Mouse (Mus musculus) heart, embryonic 16.5 days (tissue): ENCODE results near the gene Fam160a1. TPM values are rescaled to one million over a fixed set of nuclear protein-coding genes. Genes with fewer than 3 reads are reported as not detected.
A peak's percentile ranks its signal among the peaks of the same experiment; 100 is the strongest.

Experiments
- ATAC-seq: fragments of 200-750 bp; cut with Nextera tagmentation; replicated peaks from 2 replicates; pipeline ENCODE4 v1.8.0; 2017; ENCODE audit warnings: moderate number of reproducible peaks; ENCODE audit not compliant: insufficient read depth, low FRiP score; ENCODE audit errors: extremely low read depth
- H3K27ac ChIP-seq: fragments of 300-500 bp; sonication (generic); 2 replicates; pipeline ENCODE4 v1.5.1; 2014; ENCODE audit warnings: mild to moderate bottlenecking, low read length, control low read depth, moderate library complexity
- H3K27me3 ChIP-seq: fragments of 300-500 bp; sonication (generic); 2 replicates; pipeline ENCODE4 v1.6.1; 2014; ENCODE audit warnings: low read length, mixed read lengths; ENCODE audit not compliant: control insufficient read depth, insufficient read depth
- H3K36me3 ChIP-seq: fragments of 300-500 bp; sonication (generic); 2 replicates; pipeline ENCODE4 v1.6.1; 2014; ENCODE audit not compliant: control insufficient read depth, insufficient read depth
- H3K4me1 ChIP-seq: fragments of 300-500 bp; sonication (generic); 2 replicates; pipeline ENCODE4 v1.6.1; 2014; ENCODE audit warnings: low read length, mixed read lengths; ENCODE audit not compliant: control insufficient read depth, insufficient read depth
- H3K4me2 ChIP-seq: fragments of 300-500 bp; sonication (generic); 2 replicates; pipeline ENCODE4 v1.6.1; 2014; ENCODE audit warnings: low read depth, mild to moderate bottlenecking, control low read depth, low read length
- H3K4me3 ChIP-seq: fragments of 300-500 bp; sonication (generic); 2 replicates; pipeline ENCODE4 v1.5.1; 2014; ENCODE audit warnings: mild to moderate bottlenecking, control low read depth, low read length
- H3K9ac ChIP-seq: fragments of 300-500 bp; sonication (generic); 2 replicates; pipeline ENCODE4 v1.6.1; 2014; ENCODE audit warnings: low read length, control low read depth
- H3K9me3 ChIP-seq: fragments of 300-500 bp; sonication (generic); replicated peaks from 2 replicates; pipeline ENCODE4 v1.6.1; 2016; ENCODE audit warnings: low read length; ENCODE audit not compliant: control insufficient read depth
- WGBS: fragments of 180-500 bp; shearing (Covaris S2); extraction: QIAGEN DNeasy Blood & Tissue Kit; methylation state at CpG from one replicate; pipeline ENCODE4 v1.1.7; 2014; 5-methylcytosine and 5-hydroxymethylcytosine counted together
- polyA plus RNA-seq: library from polyadenylated mRNA; unstranded; fragments of >200 nt; fragmentation: Nextera tagmentation; extraction: Ambion mirVana; gene quantifications from 2 replicates; pipeline ENCODE4 v1.2.1, GENCODE M21; 2015

Gene Fam160a1
- polyA plus RNA-seq, 1 experiment from 2014 or later = 10.2 TPM

- H3K36me3 ChIP-seq = no peaks in the 10 kb centered on the region
- no peak overlapping the region for H3K4me2 ChIP-seq
- 85% methylated on average over 10 of the region's 10 CpGs for WGBS
- no peak overlapping the region for H3K9ac ChIP-seq
- no peak for ATAC-seq
- no peaks in the 10 kb centered on the region for H3K27me3 ChIP-seq
- H3K4me1 ChIP-seq = peaks cover 1% of the 10 kb centered on the region
- no peak overlapping the region for H3K27ac ChIP-seq
- H3K9me3 ChIP-seq = 0 out of 2 replicates have a peak, but pooled peaks cover 3% of the 10 kb centered on the region
- H3K4me3 ChIP-seq = no peak overlapping the region
Measured at GRCm38 (mm10) chr3:85832490-85833155, 15.5 kb upstream of the Fam160a1 start.

GRCm38 (mm10) chr3:85831785-85832184 is 14.7 kb upstream of the Fam160a1 start:
- no peak overlapping the region for H3K9ac ChIP-seq
- 84% methylated on average over 1 of the region's 1 CpGs for WGBS
- no peaks in the 10 kb centered on the region for H3K36me3 ChIP-seq
- H3K9me3 ChIP-seq = 0 out of 2 replicates have a peak, but pooled peaks cover 3% of the 10 kb centered on the region
- H3K4me2 ChIP-seq = no peak overlapping the region
- no peak overlapping the region for H3K27ac ChIP-seq
- no peak overlapping the region for H3K4me3 ChIP-seq
- no peak for ATAC-seq
- H3K27me3 ChIP-seq = no peaks in the 10 kb centered on the region
- H3K4me1 ChIP-seq = peaks cover 3% of the 10 kb centered on the region

- Histone ChIP-seq H3K9me3 (0 out of 2 replicates have a peak, but pooled peaks cover 3% of the 10 kb centered on the region), H3K4me3 (no peak overlapping the region), H3K4me1 (peaks cover 3% of the 10 kb centered on the region), H3K9ac (no peak overlapping the region), H3K27ac (no peak overlapping the region), H3K27me3 (no peaks in the 10 kb centered on the region), H3K4me2 (no peak overlapping the region), H3K36me3 (no peaks in the 10 kb centered on the region)
- no peak for ATAC-seq
- WGBS = 50% methylated on average over 4 of the region's 4 CpGs
Measured at GRCm38 (mm10) chr3:85829047-85829446, 12.0 kb upstream of the Fam160a1 start.

- WGBS = 73% methylated on average over 6 of the region's 6 CpGs
- Histone ChIP-seq H3K9me3 (0 out of 2 replicates have a peak, but pooled peaks cover 3% of the 10 kb centered on the region), H3K4me2 (no peak overlapping the region), H3K27ac (no peak overlapping the region), H3K9ac (no peak overlapping the region), H3K4me1 (peaks cover 3% of the 10 kb centered on the region), H3K36me3 (no peaks in the 10 kb centered on the region), H3K27me3 (no peaks in the 10 kb centered on the region), H3K4me3 (no peak overlapping the region)
- ATAC-seq = no peak
Measured at GRCm38 (mm10) chr3:85827815-85828214, 10.7 kb upstream of the Fam160a1 start.

GRCm38 (mm10) chr3:85827283-85827682 is 10.2 kb upstream of the Fam160a1 start:
- no peaks in the 10 kb centered on the region for H3K36me3 ChIP-seq
- 0 out of 2 replicates have a peak, but pooled peaks cover 3% of the 10 kb centered on the region for H3K9me3 ChIP-seq
- no peak overlapping the region for H3K4me2 ChIP-seq
- no peak overlapping the region for H3K27ac ChIP-seq
- H3K4me3 ChIP-seq = no peak overlapping the region
- 53% methylated on average over 4 of the region's 4 CpGs for WGBS
- no peak overlapping the region for H3K9ac ChIP-seq
- peaks cover 3% of the 10 kb centered on the region for H3K4me1 ChIP-seq
- H3K27me3 ChIP-seq = no peaks in the 10 kb centered on the region
- no peak for ATAC-seq

- H3K4me2 ChIP-seq = no peak overlapping the region
- WGBS = 72% methylated on average over 15 of the region's 15 CpGs
- no peaks in the 10 kb centered on the region for H3K36me3 ChIP-seq
- H3K4me3 ChIP-seq = no peak overlapping the region
- H3K9me3 ChIP-seq = no peaks in the 10 kb centered on the region
- H3K27ac ChIP-seq = no peak overlapping the region
- H3K27me3 ChIP-seq = no peaks in the 10 kb centered on the region
- no peaks in the 10 kb centered on the region for H3K4me1 ChIP-seq
- H3K9ac ChIP-seq = no peak overlapping the region
- ATAC-seq = no peak
Measured at GRCm38 (mm10) chr3:85820839-85821548, 3.9 kb upstream of the Fam160a1 start.

- ATAC-seq = no peak
- H3K4me2 ChIP-seq = no peak overlapping the region
- peaks cover 3% of the 10 kb centered on the region; the same call in 1 of the 2 replicates for H3K4me1 ChIP-seq
- no peaks in the 10 kb centered on the region for H3K27me3 ChIP-seq
- 79% methylated on average over 3 of the region's 3 CpGs for WGBS
- no peak overlapping the region for H3K27ac ChIP-seq
- no peak overlapping the region for H3K4me3 ChIP-seq
- H3K9ac ChIP-seq = no peak overlapping the region
- no peaks in the 10 kb centered on the region for H3K9me3 ChIP-seq
- H3K36me3 ChIP-seq = no peaks in the 10 kb centered on the region
Measured at GRCm38 (mm10) chr3:85819319-85819718, 2.2 kb upstream of the Fam160a1 start.

GRCm38 (mm10) chr3:85814241-85814640 is 2.9 kb downstream of the Fam160a1 start:
- H3K4me3 ChIP-seq = no peak overlapping the region

More at GRCm38 (mm10) chr3:85814241-85814640, 2.9 kb downstream of the Fam160a1 start:
- no peak overlapping the region for H3K4me2 ChIP-seq
- H3K36me3 ChIP-seq = no peaks in the 10 kb centered on the region
- no peaks in the 10 kb centered on the region for H3K27me3 ChIP-seq
- ATAC-seq = peak; percentile 58; the same call in 1 of the 2 replicates
- peak overlapping the region; percentile 38; the same call in 1 of the 2 replicates for H3K27ac ChIP-seq
- H3K9ac ChIP-seq = 0 out of 2 replicates have a peak overlapping the region, but pooled peaks have one; percentile 28
- no peaks in the 10 kb centered on the region for H3K9me3 ChIP-seq
- 43% methylated on average over 7 of the region's 7 CpGs for WGBS
- peaks cover 12% of the 10 kb centered on the region; the same call in 1 of the 2 replicates for H3K4me1 ChIP-seq
